Mouse (Mus musculus) B cell, adult 2 months (primary cell): ENCODE data around the gene Stab2.

Source experiments
- DNase-seq, 2 experiments: peaks; one replicate each; pipeline ENCODE4 v3.0.0; 2022

Stab2 gene

GRCm38 (mm10) chr10:86819649-86820165 is 188.1 kb downstream of the Stab2 start:
- DNase-seq, result no peak

- DNase-seq, result no peak
These were observed 192.7 kb downstream of the Stab2 start for GRCm38 (mm10) chr10:86815133-86815532.

GRCm38 (mm10) chr10:86814292-86815131 is 193.3 kb downstream of the Stab2 start:
- DNase-seq, result no peak

GRCm38 (mm10) chr10:86810612-86811011 is 197.2 kb downstream of the Stab2 start:
- no peak for DNase-seq

- DNase-seq, result no peak
These were observed 197.8 kb downstream of the Stab2 start for GRCm38 (mm10) chr10:86810000-86810399.

GRCm38 (mm10) chr10:86808013-86808758 is 199.6 kb downstream of the Stab2 start:
- DNase-seq, result no peak

GRCm38 (mm10) chr10:86807362-86807761 is 200.5 kb downstream of the Stab2 start:
- DNase-seq, result no peak

GRCm38 (mm10) chr10:86796073-86796741 is 211.6 kb downstream of the Stab2 start:
- DNase-seq, result no peak

GRCm38 (mm10) chr10:86794794-86795535 is 212.9 kb downstream of the Stab2 start:
- DNase-seq, result no peak

GRCm38 (mm10) chr10:86794196-86794595 is 213.6 kb downstream of the Stab2 start:
- DNase-seq, result no peak

GRCm38 (mm10) chr10:86793509-86793951 is 214.3 kb downstream of the Stab2 start:
- DNase-seq, result no peak

- no peak for DNase-seq
These were observed 216.2 kb downstream of the Stab2 start for GRCm38 (mm10) chr10:86791507-86792184.
